Mouse (Mus musculus) midbrain, embryonic 14.5 days (tissue): ENCODE measurements around the gene Frs2. TPM values are rescaled to one million over a fixed set of nuclear protein-coding genes. Genes with fewer than 3 reads are reported as not detected.
A peak's percentile ranks its signal among the peaks of the same experiment; 100 is the strongest.

ENCODE experiments used
- ATAC-seq: fragments of 200-750 bp; cut with Nextera tagmentation; 2 replicates; pipeline ENCODE4 v1.8.0; 2017; ENCODE audit warnings: moderate number of reproducible peaks, moderate library complexity; ENCODE audit not compliant: low FRiP score, low TSS enrichment
- DNase-seq: peaks from one replicate; pipeline ENCODE4 v3.0.0-alpha.2; 2015
- H3K27ac ChIP-seq: fragments of 300-500 bp; sonication (generic); replicated peaks from 2 replicates; pipeline ENCODE4 v1.5.1; 2014; ENCODE audit warnings: mild to moderate bottlenecking, low read depth, low read length, moderate library complexity
- H3K27me3 ChIP-seq: fragments of 300-500 bp; sonication (generic); 2 replicates; pipeline ENCODE4 v1.6.1; 2014; ENCODE audit warnings: low read length, control low read depth, mixed read lengths; ENCODE audit not compliant: control insufficient read depth, insufficient read depth
- H3K36me3 ChIP-seq: fragments of 300-500 bp; sonication (generic); 2 replicates; pipeline ENCODE4 v1.6.1; 2014; ENCODE audit warnings: low read length, control low read depth; ENCODE audit not compliant: control insufficient read depth, insufficient read depth
- H3K4me1 ChIP-seq: fragments of 300-500 bp; sonication (generic); 2 replicates; pipeline ENCODE4 v1.6.1; 2014; ENCODE audit warnings: mild to moderate bottlenecking, antibody characterized with exemption, low read length, control low read depth; ENCODE audit not compliant: control insufficient read depth, insufficient read depth
- H3K4me2 ChIP-seq: fragments of 300-500 bp; sonication (generic); 2 replicates; pipeline ENCODE4 v1.6.1; 2014; ENCODE audit warnings: mild to moderate bottlenecking, low read length, moderate library complexity
- H3K4me3 ChIP-seq: fragments of 300-500 bp; sonication (generic); replicated peaks from 2 replicates; pipeline ENCODE4 v1.5.1; 2014; ENCODE audit warnings: low read depth, low read length
- H3K9ac ChIP-seq: fragments of 300-500 bp; sonication (generic); replicated peaks from 2 replicates; pipeline ENCODE4 v1.6.1; 2014; ENCODE audit warnings: mild to moderate bottlenecking, low read length, moderate library complexity
- H3K9me3 ChIP-seq: fragments of 300-500 bp; sonication (generic); 2 replicates; pipeline ENCODE4 v1.6.1; 2016; ENCODE audit warnings: low read length, control low read depth, mixed read lengths; ENCODE audit not compliant: control insufficient read depth
- WGBS: fragments of 180-500 bp; shearing (Covaris S2); extraction: QIAGEN DNeasy Blood & Tissue Kit; methylation state at CpG from one replicate; pipeline ENCODE4 v1.1.7; 2014; 5-methylcytosine and 5-hydroxymethylcytosine counted together
- polyA plus RNA-seq: library from polyadenylated mRNA; unstranded; fragments of >200 nt; fragmentation: Nextera tagmentation; extraction: Ambion mirVana; gene quantifications from 2 replicates; pipeline ENCODE4 v1.2.1, GENCODE M21; 2014

Gene Frs2
- polyA plus RNA-seq, 1 experiment from 2014 or later, result 30.3 TPM

DNA sequence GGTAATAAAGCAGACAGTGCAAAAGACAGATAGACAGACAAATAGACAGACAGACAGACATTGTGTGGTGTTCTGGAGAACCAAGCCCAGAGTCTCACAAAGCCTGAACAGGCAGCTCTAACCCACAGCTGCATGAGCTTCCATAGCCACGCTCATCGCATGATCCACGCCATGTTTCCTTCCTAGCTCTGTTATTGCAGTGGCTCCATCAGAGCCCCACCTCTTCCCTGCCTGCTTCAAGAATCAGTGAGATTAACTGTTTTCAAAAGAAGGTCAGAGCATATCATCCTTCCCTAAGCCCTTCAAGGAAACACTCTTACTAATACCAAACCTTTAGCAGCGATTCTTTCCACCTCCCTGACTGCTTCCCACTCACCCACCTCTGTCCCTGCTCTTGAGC, 43.3 kb downstream of the Frs2 start:
- H3K9ac ChIP-seq, result no peak overlapping the region
- H3K4me2 ChIP-seq, result no peak overlapping the region
- H3K27ac ChIP-seq, result no peak overlapping the region
- H3K4me1 ChIP-seq, result peaks cover 10% of the 10 kb centered on the region
- peak; percentile 9 for DNase-seq
- H3K27me3 ChIP-seq, result no peaks in the 10 kb centered on the region
- 47% methylated on average over 4 of the region's 4 CpGs for WGBS
- no peak for ATAC-seq
- no peak overlapping the region for H3K4me3 ChIP-seq
- H3K9me3 ChIP-seq, result no peaks in the 10 kb centered on the region
- no peaks in the 10 kb centered on the region for H3K36me3 ChIP-seq

DNA sequence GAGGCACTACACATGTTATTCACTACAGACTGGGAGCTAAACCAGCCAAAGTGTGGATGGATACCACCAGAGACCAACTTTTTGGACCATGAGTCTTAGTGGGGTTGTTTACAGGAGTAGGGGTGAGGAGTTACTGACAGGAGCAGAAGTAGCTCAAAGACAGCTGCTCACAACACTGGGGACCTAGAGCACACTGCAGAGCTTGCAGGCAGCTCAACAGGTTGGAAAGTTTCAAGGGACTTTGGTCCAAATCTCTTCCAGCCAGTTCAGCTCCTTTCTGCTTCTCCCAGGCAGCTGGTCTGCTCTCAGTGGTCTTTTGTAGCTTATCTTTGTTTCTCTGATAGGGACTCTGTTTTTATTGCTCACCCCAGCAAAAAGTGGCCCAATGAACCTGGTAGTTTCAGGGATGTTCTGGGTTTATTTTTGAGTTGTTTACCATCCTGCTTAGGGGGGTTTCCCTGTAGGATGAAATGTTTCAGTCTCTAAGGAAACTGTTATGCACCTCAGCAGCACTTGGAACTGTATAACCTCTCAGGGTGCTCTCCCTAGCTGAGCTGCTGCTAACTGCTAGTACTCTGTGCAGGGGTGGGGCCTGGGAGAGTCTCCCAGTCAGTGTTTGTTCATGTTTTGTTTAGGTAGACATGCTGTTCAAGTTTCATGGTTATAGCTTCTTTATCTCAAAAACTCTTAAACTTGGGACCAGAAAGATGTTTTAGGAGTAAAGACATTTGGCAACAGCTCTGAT, 44.3 kb downstream of the Frs2 start:
- no peak for DNase-seq
- Histone ChIP-seq H3K9ac (no peak overlapping the region), H3K4me2 (no peak overlapping the region), H3K27ac (no peak overlapping the region), H3K4me3 (no peak overlapping the region), H3K36me3 (no peaks in the 10 kb centered on the region), H3K27me3 (no peaks in the 10 kb centered on the region), H3K9me3 (no peaks in the 10 kb centered on the region), H3K4me1 (peaks cover 10% of the 10 kb centered on the region)
- no peak for ATAC-seq

DNA sequence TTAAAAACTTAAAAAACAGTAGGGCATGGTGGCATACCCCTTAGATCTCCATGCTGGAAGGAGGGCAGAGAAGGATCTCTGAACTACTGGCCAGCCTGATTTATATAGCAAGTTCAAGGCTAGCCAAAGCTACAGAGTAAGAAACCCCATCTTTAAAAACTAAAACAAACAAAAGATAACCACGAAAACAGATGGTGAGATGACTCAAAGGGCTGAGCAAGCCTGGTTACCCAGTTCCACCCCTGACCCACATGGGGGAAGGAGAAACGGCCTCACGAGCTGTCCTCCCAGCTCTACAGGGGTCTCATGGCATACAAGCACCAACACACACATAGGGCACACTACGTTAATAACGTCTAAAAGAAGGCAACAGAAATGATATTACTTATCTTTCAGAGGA, 48.2 kb downstream of the Frs2 start:
- Histone ChIP-seq H3K9ac (no peak overlapping the region), H3K27ac (no peak overlapping the region), H3K27me3 (no peaks in the 10 kb centered on the region), H3K4me2 (no peak overlapping the region), H3K4me3 (no peak overlapping the region), H3K36me3 (no peaks in the 10 kb centered on the region), H3K4me1 (peaks cover 3% of the 10 kb centered on the region), H3K9me3 (no peaks in the 10 kb centered on the region)
- ATAC-seq (no peak), DNase-seq (no peak)
- 88% methylated on average over 5 of the region's 5 CpGs for WGBS

DNA sequence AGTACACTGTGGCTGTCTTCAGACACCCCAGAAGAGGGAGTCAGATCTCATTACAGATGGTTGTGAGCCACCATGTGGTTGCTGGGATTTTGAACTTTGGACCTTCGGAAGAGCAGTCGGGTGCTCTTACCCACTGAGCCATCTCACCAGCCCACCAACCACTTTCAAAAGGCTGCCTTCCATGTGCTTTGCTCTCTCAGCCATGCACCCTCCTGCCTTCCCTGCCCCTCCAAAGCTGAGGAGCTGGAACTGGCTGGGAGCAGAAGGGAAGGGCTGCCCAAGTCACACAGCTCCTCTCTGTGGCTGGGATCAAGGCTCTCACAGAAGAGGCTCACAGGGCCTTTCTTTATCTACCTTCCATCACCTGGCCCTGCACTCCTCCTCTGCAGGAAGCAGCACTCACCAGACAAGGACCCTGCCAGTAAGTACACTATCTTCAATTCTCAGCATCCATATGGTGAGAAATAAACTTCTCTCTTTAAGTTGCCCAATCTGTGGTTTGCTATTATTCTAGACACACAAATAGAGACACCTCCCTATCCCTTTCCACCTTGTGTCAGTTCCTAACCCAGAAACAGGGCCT, 51.1 kb downstream of the Frs2 start:
- H3K27me3 ChIP-seq, result no peaks in the 10 kb centered on the region
- H3K9ac ChIP-seq, result no peak overlapping the region
- ATAC-seq (no peak), DNase-seq (no peak)
- H3K4me1 ChIP-seq, result peaks cover 14% of the 10 kb centered on the region; the same call in 1 of the 2 replicates
- WGBS, result 64% methylated on average over 2 of the region's 2 CpGs
- H3K4me3 ChIP-seq, result no peak overlapping the region
- no peaks in the 10 kb centered on the region for H3K9me3 ChIP-seq
- H3K27ac ChIP-seq, result no peak overlapping the region
- H3K4me2 ChIP-seq, result no peak overlapping the region
- H3K36me3 ChIP-seq, result no peaks in the 10 kb centered on the region

DNA sequence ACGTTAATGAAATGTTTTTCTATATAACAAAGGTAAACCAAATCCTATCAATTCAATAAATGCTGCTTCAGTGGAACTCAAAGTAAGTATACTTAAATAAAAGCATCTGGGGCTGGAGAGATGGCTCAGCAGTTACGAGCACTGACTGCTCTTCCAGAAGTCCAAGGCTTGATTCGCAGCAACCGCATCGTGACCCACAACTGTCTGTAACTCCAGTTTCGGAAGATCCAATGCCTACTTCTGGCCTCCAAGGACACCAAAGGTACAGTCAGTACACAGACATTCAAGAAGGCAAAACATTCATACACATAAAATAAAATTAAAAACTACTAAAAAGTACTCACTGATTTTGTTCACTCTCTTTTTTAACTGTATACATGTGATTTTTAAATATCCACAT, 52.2 kb downstream of the Frs2 start:
- H3K9me3 ChIP-seq, result no peaks in the 10 kb centered on the region
- ATAC-seq, result no peak
- no peak overlapping the region for H3K4me3 ChIP-seq
- no peak for DNase-seq
- H3K27me3 ChIP-seq, result no peaks in the 10 kb centered on the region
- no peak overlapping the region for H3K4me2 ChIP-seq
- H3K36me3 ChIP-seq, result no peaks in the 10 kb centered on the region
- H3K27ac ChIP-seq, result no peak overlapping the region
- peaks cover 14% of the 10 kb centered on the region; the same call in 1 of the 2 replicates for H3K4me1 ChIP-seq
- no peak overlapping the region for H3K9ac ChIP-seq
- WGBS, result 90% methylated on average over 6 of the region's 6 CpGs

DNA sequence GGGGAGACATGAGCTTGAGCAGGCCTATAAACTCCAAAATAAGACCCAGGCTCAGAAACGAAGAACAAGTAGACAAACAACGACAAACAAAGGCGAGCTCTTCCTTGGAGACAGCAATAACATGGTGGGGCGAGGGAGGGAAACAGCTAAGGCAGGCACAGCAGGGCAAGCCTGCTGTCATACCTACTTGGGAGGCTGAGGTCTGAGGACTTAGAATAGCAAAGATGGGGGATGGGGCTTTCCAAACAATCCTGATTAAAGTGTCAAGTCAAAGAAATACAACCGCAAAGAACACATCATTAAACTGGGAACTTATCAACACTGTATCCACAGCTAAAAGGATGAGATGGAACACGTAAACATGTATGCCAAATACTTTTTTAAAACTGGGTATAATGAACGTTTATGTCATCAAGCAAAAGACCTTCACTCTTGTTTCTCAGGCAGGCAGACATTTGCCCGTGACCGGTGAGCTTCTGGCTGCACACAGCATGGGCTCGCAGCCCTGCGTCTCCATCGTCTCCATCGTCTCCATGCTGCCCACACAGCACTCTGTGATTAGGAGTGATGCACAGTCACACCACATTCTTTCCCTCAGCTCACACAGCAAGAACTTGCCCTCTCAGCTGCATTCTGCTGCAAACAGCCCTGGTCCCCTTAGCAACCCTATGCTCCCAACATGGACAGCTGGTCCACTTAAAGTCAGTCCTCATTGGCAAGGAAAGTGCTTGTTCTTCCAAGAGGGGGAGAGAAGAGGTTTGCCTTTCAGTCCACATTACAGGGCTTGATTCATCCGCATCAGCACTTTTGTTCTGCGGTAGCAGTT, 53.6 kb downstream of the Frs2 start:
- H3K36me3 ChIP-seq, result no peaks in the 10 kb centered on the region
- DNase-seq (peak; percentile 70), ATAC-seq (peak; percentile 73; the same call in 1 of the 2 replicates)
- no peak overlapping the region for H3K9ac ChIP-seq
- 18% methylated on average over 15 of the region's 15 CpGs for WGBS
- no peaks in the 10 kb centered on the region for H3K9me3 ChIP-seq
- H3K27me3 ChIP-seq, result no peaks in the 10 kb centered on the region
- H3K27ac ChIP-seq, result peak overlapping the region; percentile 68
- H3K4me3 ChIP-seq, result no peak overlapping the region
- no peak overlapping the region; the same call in 1 of the 2 replicates for H3K4me2 ChIP-seq
- peaks cover 14% of the 10 kb centered on the region; the same call in 1 of the 2 replicates for H3K4me1 ChIP-seq

DNA sequence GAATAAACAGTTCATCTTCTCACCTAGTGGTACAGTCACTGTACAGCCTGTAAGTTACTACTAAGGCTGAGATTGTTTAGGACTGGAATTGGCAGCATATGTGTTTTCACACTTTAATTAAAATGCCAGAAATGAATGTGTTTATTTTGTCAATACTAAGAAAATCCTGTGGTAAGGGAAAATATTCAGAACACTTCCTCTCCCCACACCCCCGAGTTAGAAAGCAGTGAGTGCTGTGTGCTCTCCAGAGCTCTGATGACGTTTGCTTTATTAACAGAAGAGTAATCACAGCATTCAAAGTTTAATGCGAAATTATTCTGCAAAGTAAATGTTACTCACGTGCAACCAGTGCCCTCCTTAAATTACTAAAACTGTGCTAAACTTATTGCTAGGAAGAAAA, 58.7 kb downstream of the Frs2 start:
- H3K4me2 ChIP-seq, result no peak overlapping the region
- 0 out of 2 replicates have a peak, but pooled peaks cover under 1% of the 10 kb centered on the region for H3K36me3 ChIP-seq
- WGBS, result 88% methylated on average over 4 of the region's 4 CpGs
- no peak overlapping the region for H3K27ac ChIP-seq
- H3K27me3 ChIP-seq, result no peaks in the 10 kb centered on the region
- DNase-seq (no peak), ATAC-seq (no peak)
- peaks cover 9% of the 10 kb centered on the region; the same call in 1 of the 2 replicates for H3K4me1 ChIP-seq
- H3K9ac ChIP-seq, result no peak overlapping the region
- no peak overlapping the region for H3K4me3 ChIP-seq
- no peaks in the 10 kb centered on the region for H3K9me3 ChIP-seq

DNA sequence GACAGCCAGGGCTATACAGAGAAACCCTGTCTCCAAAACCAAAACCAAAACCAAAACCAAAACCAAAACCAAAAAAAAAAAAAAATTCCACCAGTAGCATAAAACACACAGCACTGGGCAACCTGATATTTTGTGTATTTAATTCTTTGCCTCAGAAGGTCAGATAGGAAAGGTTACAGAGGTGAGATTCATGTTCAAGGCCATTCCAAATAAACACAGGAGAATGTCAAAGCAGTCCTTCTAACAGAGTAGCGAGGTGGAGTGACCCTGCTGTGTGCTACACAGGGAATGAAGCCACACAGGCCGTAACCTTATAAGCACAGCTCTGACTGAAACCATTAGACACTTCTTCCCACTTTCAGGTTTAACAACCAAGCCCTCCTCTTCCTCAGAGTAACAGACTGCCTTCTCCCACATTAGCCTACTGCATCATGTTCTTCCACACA, 66.4 kb downstream of the Frs2 start:
- H3K4me2 ChIP-seq, result no peak overlapping the region
- H3K9ac ChIP-seq, result no peak overlapping the region
- no peaks in the 10 kb centered on the region for H3K27me3 ChIP-seq
- H3K4me1 ChIP-seq, result no peaks in the 10 kb centered on the region
- no peak overlapping the region for H3K27ac ChIP-seq
- ATAC-seq (no peak), DNase-seq (no peak)
- no peaks in the 10 kb centered on the region for H3K9me3 ChIP-seq
- 94% methylated on average over 2 of the region's 2 CpGs for WGBS
- no peak overlapping the region for H3K4me3 ChIP-seq
- H3K36me3 ChIP-seq, result peaks cover 43% of the 10 kb centered on the region
